Mouse (Mus musculus) erythroblast, embryonic 14.5 days (primary cell): ENCODE results near the gene Ngf.

Source experiments
- GATA1 ChIP-seq: IDR thresholded peaks from 2 replicates; pipeline ENCODE4 v1.6.1; 2012; ENCODE audit warnings: low read length, inconsistent platforms, mixed read lengths
- TAL1 ChIP-seq: IDR thresholded peaks from 3 replicates; pipeline ENCODE4 v1.6.1; 2012; ENCODE audit warnings: low read length, inconsistent platforms, mixed read lengths

GRCm38 (mm10) chr3:102534744-102535143 is 65.0 kb downstream of the Ngf start:
- TF ChIP-seq GATA1 (no peak), TAL1 (no peak)
